Mouse (Mus musculus): ENCODE measurements at regions not wholly inside any gene's neighbourhood (a gene's known extent, or its start where the extent isn't known, plus 50 kb on each side); places are given as distances from the start of the nearest gene placed in this dataset.

DNA sequence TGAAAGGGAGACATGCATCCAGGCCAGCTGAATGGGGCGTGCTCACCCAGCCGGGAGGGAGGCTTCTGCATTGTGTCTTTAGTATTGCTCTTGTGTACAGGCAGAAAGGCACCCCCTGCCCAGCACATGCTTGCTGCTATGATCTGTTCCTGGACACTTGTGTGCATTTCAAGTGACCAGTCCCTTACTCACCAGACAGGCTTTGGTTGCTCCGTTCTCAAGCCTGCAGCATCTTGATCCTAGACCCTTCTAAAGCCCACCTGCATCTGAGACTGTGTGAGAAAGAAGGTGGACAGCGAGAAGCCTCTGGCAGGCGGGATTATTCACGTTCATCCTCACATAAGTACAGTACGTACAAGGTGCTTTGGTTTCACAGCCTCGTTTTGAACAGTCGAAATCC is 336.5 kb upstream of the Sall1 start:
- TF ChIP-seq CTCF (IDR thresholded peaks at IDR 0.05; ENCODE audit: insufficient read depth, low read length) (no peak), POLR2A (IDR thresholded peaks at IDR 0.05; ENCODE audit: borderline replicate concordance, extremely low read depth, low read depth, low read length) (no peak)

Data from lung, adult 2 months (tissue).